Mouse (Mus musculus) C2C12 (cell line): ENCODE measurements around the gene Sertad1.

Source experiments
- CEBPB ChIP-seq: IDR thresholded peaks from one replicate; pipeline ENCODE4 v1.6.1; 2011; ENCODE audit warnings: low read depth, mild to moderate bottlenecking, control low read depth, moderate library complexity
- CTCF ChIP-seq: IDR thresholded peaks from one replicate; pipeline ENCODE4 v1.5.1; 2011; ENCODE audit not compliant: control insufficient read depth, insufficient read depth, insufficient read length
- FOSL1 ChIP-seq: IDR thresholded peaks from one replicate; pipeline ENCODE4 v1.8.0; 2011; ENCODE audit warnings: mild to moderate bottlenecking, low read length; ENCODE audit not compliant: poor library complexity, insufficient read depth, severe bottlenecking
- MAX ChIP-seq: IDR thresholded peaks from one replicate; pipeline ENCODE4 v1.6.1; 2011; ENCODE audit warnings: mild to moderate bottlenecking, control low read depth
- MYOD1 ChIP-seq: IDR thresholded peaks from one replicate; pipeline ENCODE4 v1.6.1; 2011; ENCODE audit warnings: low read depth; ENCODE audit not compliant: control insufficient read depth, insufficient read length
- MYOG ChIP-seq: IDR thresholded peaks from one replicate; pipeline ENCODE4 v1.6.1; 2011; ENCODE audit not compliant: control insufficient read depth, insufficient read length; ENCODE audit errors: extremely low read depth
- USF1 ChIP-seq: IDR thresholded peaks from one replicate; pipeline ENCODE4 v1.6.1; 2011; ENCODE audit warnings: low read depth, mild to moderate bottlenecking, control low read depth, moderate library complexity

GRCm38 (mm10) chr7:27491856-27492255 is 5.1 kb downstream of the Sertad1 start:
- TF ChIP-seq CTCF (no peak), MAX (no peak), USF1 (no peak), MYOD1 (no peak), FOSL1 (no peak), CEBPB (no peak), MYOG (no peak)
